Mouse (Mus musculus) myocyte (in vitro differentiated cells): ENCODE measurements around the gene G2e3.

Source experiments
- POLR2A ChIP-seq: IDR thresholded peaks from one replicate; pipeline ENCODE4 v1.6.1; 2011; ENCODE audit warnings: low read depth, mild to moderate bottlenecking, control low read depth, moderate library complexity; ENCODE audit not compliant: insufficient read length
- REST ChIP-seq: IDR thresholded peaks from one replicate; pipeline ENCODE4 v1.6.1; 2011; ENCODE audit warnings: mild to moderate bottlenecking, control low read depth, moderate library complexity; ENCODE audit not compliant: insufficient read depth, insufficient read length
- SRF ChIP-seq: IDR thresholded peaks from one replicate; pipeline ENCODE4 v1.6.1; 2011; ENCODE audit warnings: low read depth; ENCODE audit not compliant: control insufficient read depth, insufficient read length

DNA sequence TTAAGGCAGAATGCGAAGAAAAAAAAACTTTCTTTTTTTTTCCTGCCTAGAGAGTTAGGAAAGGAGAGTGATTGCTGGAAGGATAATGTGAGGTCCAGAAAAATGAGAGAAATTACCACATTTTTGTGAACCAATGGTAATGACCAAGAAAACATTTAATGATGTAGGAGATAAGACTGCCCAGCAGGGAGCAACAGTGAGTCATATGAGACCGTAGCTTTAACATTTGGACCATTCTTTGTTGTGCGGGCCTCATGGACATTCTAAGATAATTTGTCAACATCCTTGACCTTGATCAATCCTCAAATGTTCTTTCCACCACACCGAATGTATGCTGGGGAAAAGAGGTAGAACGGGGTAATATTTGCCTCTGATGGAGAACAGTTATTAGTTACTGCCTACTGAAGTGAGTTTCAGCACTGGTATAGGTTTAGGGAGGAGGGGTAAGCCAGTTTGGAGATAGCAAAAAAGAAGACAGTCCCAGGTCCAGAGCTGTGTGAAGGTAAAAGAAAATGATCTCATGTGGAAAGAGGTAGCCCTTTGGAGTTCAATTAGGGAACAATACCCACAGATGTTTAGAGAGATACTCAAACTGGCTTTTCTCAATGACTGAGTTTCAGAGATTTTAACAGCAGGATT is 54.3 kb downstream of the G2e3 start:
- TF ChIP-seq SRF (no peak), POLR2A (no peak), REST (no peak)
